Mouse (Mus musculus): Measurements from ENCODE around the gene Gorab. TPM values are rescaled to one million over a fixed set of nuclear protein-coding genes. Genes with fewer than 3 reads are reported as not detected.

Gorab gene
- total and polyA plus RNA-seq, 2 experiments from 2014 or later, result 5.1 to 5.8 TPM

DNA sequence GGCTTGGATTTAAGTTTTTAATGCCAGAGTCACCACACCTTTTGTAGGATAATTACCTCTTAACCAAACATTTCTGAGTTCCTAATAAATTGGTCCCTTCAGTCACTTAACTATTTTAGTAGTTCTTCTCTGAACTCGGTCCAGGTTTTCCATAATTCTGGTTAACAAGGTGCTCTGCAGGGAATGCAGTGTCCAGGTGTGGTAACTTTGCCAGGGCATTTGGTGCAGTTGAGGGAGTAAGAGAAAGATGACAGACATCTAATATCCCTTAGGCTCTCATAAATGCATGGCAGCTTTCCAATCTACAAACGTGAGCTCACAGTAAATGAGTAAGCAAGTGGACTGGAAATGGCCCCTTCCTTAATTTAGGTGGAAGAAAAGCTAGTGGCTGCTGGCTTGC, 10.7 kb upstream of the Gorab start:
- H3K4me3 ChIP-seq (ENCODE audit: low read depth, low read length), result no peak overlapping the region
- no peaks in the 10 kb centered on the region for H3K9me3 ChIP-seq (replicated peaks; ENCODE audit: control insufficient read depth, low read length)
- no peak overlapping the region for H3K4me2 ChIP-seq (ENCODE audit: low read depth, low read length)
- no peak overlapping the region for H3K9ac ChIP-seq (replicated peaks; ENCODE audit: low read depth, low read length)
- H3K27ac ChIP-seq (ENCODE audit: low read depth), result no peak overlapping the region
- no peaks in the 10 kb centered on the region for H3K27me3 ChIP-seq (ENCODE audit: control insufficient read depth, insufficient read depth, low read length)
- ATAC-seq (ENCODE audit: insufficient read depth, low read depth) (no peak), DNase-seq (ENCODE audit: low spot score) (no peak)
- H3K4me1 ChIP-seq (ENCODE audit: control insufficient read depth, insufficient read depth), result no peaks in the 10 kb centered on the region
- WGBS, result 65% methylated on average over 2 of the region's 2 CpGs
- TF ChIP-seq EP300 (IDR thresholded peaks at IDR 0.05; ENCODE audit: low read depth), result no peak
- no peak for TF ChIP-seq CTCF (IDR thresholded peaks at IDR 0.05; ENCODE audit: low read depth)
- no peaks in the 10 kb centered on the region for H3K36me3 ChIP-seq (replicated peaks; ENCODE audit: control insufficient read depth, insufficient read depth, low read length)

- 57% methylated on average over 3 of the region's 3 CpGs for WGBS
- Histone ChIP-seq H3K27ac (ENCODE audit: low read depth) (no peak overlapping the region), H3K9ac (replicated peaks; ENCODE audit: low read depth, low read length) (no peak overlapping the region), H3K4me1 (ENCODE audit: control insufficient read depth, insufficient read depth) (peaks cover 9% of the 10 kb centered on the region), H3K36me3 (replicated peaks; ENCODE audit: control insufficient read depth, insufficient read depth, low read length) (no peaks in the 10 kb centered on the region), H3K9me3 (replicated peaks; ENCODE audit: control insufficient read depth, low read length) (no peaks in the 10 kb centered on the region), H3K4me2 (ENCODE audit: low read depth, low read length) (no peak overlapping the region), H3K27me3 (ENCODE audit: control insufficient read depth, insufficient read depth, low read length) (no peaks in the 10 kb centered on the region), H3K4me3 (ENCODE audit: low read depth, low read length) (no peak overlapping the region)
- ATAC-seq (ENCODE audit: insufficient read depth, low read depth) (no peak), DNase-seq (ENCODE audit: low spot score) (no peak)
- TF ChIP-seq CTCF (IDR thresholded peaks at IDR 0.05; ENCODE audit: low read depth), result no peak
- TF ChIP-seq EP300 (IDR thresholded peaks at IDR 0.05; ENCODE audit: low read depth), result no peak
Observed at GRCm38 (mm10) chr1:163406203-163406602, 2.7 kb upstream of the Gorab start.

GRCm38 (mm10) chr1:163391321-163391720, 12.1 kb downstream of the Gorab start:
- H3K4me3 ChIP-seq (ENCODE audit: low read depth, low read length), result no peak overlapping the region
- no peaks in the 10 kb centered on the region for H3K27me3 ChIP-seq (ENCODE audit: control insufficient read depth, insufficient read depth, low read length)
- peaks cover 57% of the 10 kb centered on the region for H3K36me3 ChIP-seq (replicated peaks; ENCODE audit: control insufficient read depth, insufficient read depth, low read length)
- 87% methylated on average over 6 of the region's 6 CpGs for WGBS
- H3K27ac ChIP-seq (ENCODE audit: low read depth), result no peak overlapping the region
- H3K9me3 ChIP-seq (replicated peaks; ENCODE audit: control insufficient read depth, low read length), result no peaks in the 10 kb centered on the region
- H3K4me1 ChIP-seq (ENCODE audit: control insufficient read depth, insufficient read depth), result no peaks in the 10 kb centered on the region
- H3K4me2 ChIP-seq (ENCODE audit: low read depth, low read length), result no peak overlapping the region
- DNase-seq (ENCODE audit: low spot score), result no peak
- TF ChIP-seq EP300 (IDR thresholded peaks at IDR 0.05; ENCODE audit: low read depth) (no peak), CTCF (IDR thresholded peaks at IDR 0.05; ENCODE audit: low read depth) (no peak)
- no peak overlapping the region for H3K9ac ChIP-seq (replicated peaks; ENCODE audit: low read depth, low read length)
- ATAC-seq (ENCODE audit: insufficient read depth, low read depth), result no peak

DNA sequence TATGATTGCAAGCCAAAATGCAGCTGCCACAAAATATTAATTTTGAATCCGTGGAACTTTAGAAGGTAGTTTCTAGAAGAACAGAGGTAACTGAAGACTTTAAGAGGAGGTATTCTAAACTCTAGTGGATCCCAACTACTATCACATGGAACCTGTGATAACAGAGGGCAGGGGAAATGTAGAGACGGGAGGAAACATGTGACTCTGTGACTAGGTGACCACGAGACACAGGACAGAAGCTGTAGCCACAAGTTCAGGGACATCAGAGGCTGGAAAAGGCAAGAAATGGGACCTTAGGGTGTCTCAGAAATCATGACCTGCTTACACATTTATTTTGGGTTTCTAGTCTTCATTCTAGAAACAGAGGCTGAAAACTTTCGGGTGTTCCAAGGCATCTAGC, 13.4 kb downstream of the Gorab start:
- Histone ChIP-seq H3K27ac (ENCODE audit: low read depth) (no peak overlapping the region), H3K4me2 (ENCODE audit: low read depth, low read length) (no peak overlapping the region), H3K9me3 (replicated peaks; ENCODE audit: control insufficient read depth, low read length) (no peaks in the 10 kb centered on the region), H3K4me3 (ENCODE audit: low read depth, low read length) (no peak overlapping the region), H3K36me3 (replicated peaks; ENCODE audit: control insufficient read depth, insufficient read depth, low read length) (peaks cover 59% of the 10 kb centered on the region), H3K27me3 (ENCODE audit: control insufficient read depth, insufficient read depth, low read length) (no peaks in the 10 kb centered on the region), H3K9ac (replicated peaks; ENCODE audit: low read depth, low read length) (0 out of 2 replicates have a peak overlapping the region, but pooled peaks have one; percentile 19), H3K4me1 (ENCODE audit: control insufficient read depth, insufficient read depth) (no peaks in the 10 kb centered on the region)
- WGBS, result 59% methylated on average over 4 of the region's 4 CpGs
- ATAC-seq (ENCODE audit: insufficient read depth, low read depth) (no peak), DNase-seq (ENCODE audit: low spot score) (no peak)
- no peak for TF ChIP-seq EP300 (IDR thresholded peaks at IDR 0.05; ENCODE audit: low read depth)
- TF ChIP-seq CTCF (IDR thresholded peaks at IDR 0.05; ENCODE audit: low read depth), result no peak

GRCm38 (mm10) chr1:163386196-163386595, 17.3 kb downstream of the Gorab start:
- Histone ChIP-seq H3K4me1 (ENCODE audit: control insufficient read depth, insufficient read depth) (no peaks in the 10 kb centered on the region), H3K9me3 (replicated peaks; ENCODE audit: control insufficient read depth, low read length) (no peaks in the 10 kb centered on the region), H3K36me3 (replicated peaks; ENCODE audit: control insufficient read depth, insufficient read depth, low read length) (peaks cover 36% of the 10 kb centered on the region), H3K4me3 (ENCODE audit: low read depth, low read length) (no peak overlapping the region), H3K9ac (replicated peaks; ENCODE audit: low read depth, low read length) (no peak overlapping the region), H3K27ac (ENCODE audit: low read depth) (no peak overlapping the region), H3K27me3 (ENCODE audit: control insufficient read depth, insufficient read depth, low read length) (no peaks in the 10 kb centered on the region), H3K4me2 (ENCODE audit: low read depth, low read length) (no peak overlapping the region)
- WGBS, result 73% methylated on average over 9 of the region's 9 CpGs
- 0 out of 2 replicates have a peak, but pooled peaks have one; percentile 11 for ATAC-seq (ENCODE audit: insufficient read depth, low read depth)
- DNase-seq (ENCODE audit: low spot score), result no peak
- no peak for TF ChIP-seq EP300 (IDR thresholded peaks at IDR 0.05; ENCODE audit: low read depth)
- TF ChIP-seq CTCF (IDR thresholded peaks at IDR 0.05; ENCODE audit: low read depth), result peak; percentile 17; the same call in 1 of the 2 replicates

DNA sequence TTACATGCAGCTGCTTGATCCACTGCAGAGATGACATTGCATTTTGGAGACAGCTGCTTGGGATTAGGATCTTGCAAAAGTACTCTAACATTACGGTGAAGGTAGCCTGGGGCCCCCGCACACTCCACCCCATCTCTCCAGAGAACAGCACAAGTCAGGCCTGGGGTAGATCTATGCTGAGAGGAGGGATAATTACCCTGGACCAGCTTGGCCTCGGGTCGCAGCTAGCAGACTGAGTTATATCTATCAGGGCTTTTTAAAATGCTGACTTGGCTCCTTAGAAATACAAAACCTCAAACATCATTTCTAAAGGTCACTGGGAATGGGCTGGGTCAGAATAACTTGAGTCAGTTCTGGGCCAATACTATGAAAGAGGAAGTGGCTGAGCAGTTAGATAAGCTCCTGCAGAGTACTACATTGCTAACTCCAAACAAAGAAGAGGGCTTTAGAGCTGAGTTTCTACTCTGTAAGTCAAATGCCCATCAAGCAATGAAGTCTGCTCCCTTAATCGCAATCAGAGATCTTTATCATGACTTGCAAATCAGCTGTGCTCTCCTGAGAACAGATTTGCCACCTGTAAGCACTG, 19.9 kb downstream of the Gorab start:
- ATAC-seq (ENCODE audit: insufficient read depth, low read depth), result no peak
- Histone ChIP-seq H3K9me3 (replicated peaks; ENCODE audit: control insufficient read depth, low read length) (no peaks in the 10 kb centered on the region), H3K27me3 (ENCODE audit: control insufficient read depth, insufficient read depth, low read length) (no peaks in the 10 kb centered on the region), H3K9ac (replicated peaks; ENCODE audit: low read depth, low read length) (no peak overlapping the region), H3K4me2 (ENCODE audit: low read depth, low read length) (no peak overlapping the region), H3K4me1 (ENCODE audit: control insufficient read depth, insufficient read depth) (no peaks in the 10 kb centered on the region), H3K36me3 (replicated peaks; ENCODE audit: control insufficient read depth, insufficient read depth, low read length) (peaks cover 28% of the 10 kb centered on the region), H3K4me3 (ENCODE audit: low read depth, low read length) (no peak overlapping the region), H3K27ac (ENCODE audit: low read depth) (no peak overlapping the region)
- 58% methylated on average over 5 of the region's 5 CpGs for WGBS
- DNase-seq (ENCODE audit: low spot score), result no peak
- TF ChIP-seq EP300 (IDR thresholded peaks at IDR 0.05; ENCODE audit: low read depth) (no peak), CTCF (IDR thresholded peaks at IDR 0.05; ENCODE audit: low read depth) (no peak)

All from heart, postnatal 0 days (tissue).